Mouse (Mus musculus): ENCODE data around the gene Slc46a2. TPM values are rescaled to one million over a fixed set of nuclear protein-coding genes. Genes with fewer than 3 reads are reported as not detected.

Slc46a2 gene
- polyA plus RNA-seq, 1 experiment from 2014 or later: 1.2 TPM

DNA sequence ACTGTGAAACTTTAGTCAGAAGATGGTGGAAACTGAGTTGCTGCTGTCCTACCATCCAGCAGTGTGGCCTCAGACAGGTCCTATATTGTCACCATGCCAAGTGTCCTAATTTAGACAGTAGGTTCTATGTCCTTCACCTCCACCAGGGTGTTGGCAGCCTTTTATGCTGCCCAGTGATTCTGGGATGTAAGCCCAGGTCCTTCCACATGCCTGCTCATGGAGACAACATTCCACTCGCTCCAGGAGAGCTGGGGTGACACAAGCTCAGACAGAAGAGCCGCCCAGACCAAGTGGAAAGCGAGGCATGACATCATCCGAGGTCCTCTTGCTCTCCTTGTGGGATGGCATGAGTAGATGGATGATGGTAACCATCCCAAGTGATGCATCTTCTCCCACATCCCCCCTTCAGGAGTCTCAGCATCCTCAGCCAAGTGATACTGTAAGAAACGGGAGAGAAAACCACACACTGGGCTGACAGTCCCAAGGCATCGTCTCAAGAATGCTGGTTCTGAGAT is 24.7 kb downstream of the Slc46a2 start:
- 48% methylated on average over 6 of the region's 6 CpGs for WGBS
- Histone ChIP-seq H3K9me3 (replicated peaks) (no peaks in the 10 kb centered on the region), H3K4me3 (no peak overlapping the region), H3K9ac (no peak overlapping the region), H3K27ac (peak overlapping the region; percentile 84), H3K27me3 (no peaks in the 10 kb centered on the region), H3K4me1 (replicated peaks) (peaks cover 50% of the 10 kb centered on the region), H3K4me2 (no peak overlapping the region), H3K36me3 (peaks cover 8% of the 10 kb centered on the region; the same call in 1 of the 2 replicates)
- peak; percentile 83 for ATAC-seq (replicated peaks; ENCODE audit: insufficient number of reproducible peaks, insufficient read depth, low FRiP score, low read depth)

DNA sequence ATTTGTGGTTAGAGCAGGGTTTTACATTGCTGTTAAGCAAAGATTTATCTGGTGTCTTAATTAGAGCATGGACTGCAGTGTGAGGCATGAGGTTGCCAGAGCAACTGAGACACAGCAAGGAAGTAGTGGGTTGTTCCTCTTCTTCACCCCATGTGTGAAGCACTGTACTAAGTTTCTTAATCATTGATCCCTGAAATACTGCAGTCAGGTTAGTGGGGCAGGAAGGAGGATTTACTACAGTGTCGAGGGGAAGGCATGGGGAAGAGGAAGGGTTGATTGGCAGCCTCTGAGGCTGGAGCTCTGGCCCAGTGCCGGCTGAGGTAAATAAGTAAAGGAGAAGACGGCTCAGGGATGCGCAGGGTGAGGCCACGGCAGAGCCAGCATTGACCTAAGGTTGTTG is 26.8 kb downstream of the Slc46a2 start:
- Histone ChIP-seq H3K4me2 (no peak overlapping the region), H3K9me3 (replicated peaks) (no peaks in the 10 kb centered on the region), H3K4me1 (replicated peaks) (peaks cover 34% of the 10 kb centered on the region), H3K4me3 (no peak overlapping the region), H3K36me3 (peaks cover 11% of the 10 kb centered on the region; the same call in 1 of the 2 replicates), H3K9ac (no peak overlapping the region), H3K27me3 (no peaks in the 10 kb centered on the region), H3K27ac (no peak overlapping the region)
- 76% methylated on average over 5 of the region's 5 CpGs for WGBS
- ATAC-seq (replicated peaks; ENCODE audit: insufficient number of reproducible peaks, insufficient read depth, low FRiP score, low read depth): no peak

DNA sequence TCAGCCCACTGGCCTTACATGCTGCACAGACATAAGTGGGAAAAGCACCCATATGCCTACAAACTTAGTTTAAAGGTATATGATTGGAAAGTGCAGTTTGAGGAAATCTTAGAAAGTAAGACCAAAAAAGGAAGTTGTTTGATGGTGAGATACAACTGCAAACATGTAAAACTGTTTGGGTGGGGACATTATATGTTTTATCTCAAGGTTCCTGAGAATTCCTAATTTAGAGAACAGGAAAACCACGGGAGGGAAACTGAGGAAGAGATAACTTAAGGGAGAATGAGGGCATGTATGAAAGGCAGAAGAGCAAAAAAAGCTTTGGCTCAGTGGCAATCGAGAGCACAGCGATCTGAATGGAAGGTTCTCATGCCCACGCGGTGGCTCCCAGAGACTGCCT is 27.8 kb downstream of the Slc46a2 start:
- no peak for ATAC-seq (replicated peaks; ENCODE audit: insufficient number of reproducible peaks, insufficient read depth, low FRiP score, low read depth)
- WGBS: 85% methylated on average over 5 of the region's 5 CpGs
- no peak overlapping the region for H3K4me2 ChIP-seq

GRCm38 (mm10) chr4:59886281-59886680 is 28.6 kb downstream of the Slc46a2 start:
- ATAC-seq (replicated peaks; ENCODE audit: insufficient number of reproducible peaks, insufficient read depth, low FRiP score, low read depth): no peak
- Histone ChIP-seq H3K9ac (no peak overlapping the region), H3K27ac (peak overlapping the region; percentile 26; the same call in 1 of the 2 replicates), H3K27me3 (no peaks in the 10 kb centered on the region), H3K36me3 (peaks cover 21% of the 10 kb centered on the region; the same call in 1 of the 2 replicates), H3K4me1 (replicated peaks) (peaks cover 26% of the 10 kb centered on the region), H3K4me3 (no peak overlapping the region), H3K9me3 (replicated peaks) (no peaks in the 10 kb centered on the region), H3K4me2 (no peak overlapping the region)
- 80% methylated on average over 6 of the region's 6 CpGs for WGBS

More for the DNA sequence above, 27.8 kb downstream of the Slc46a2 start:
- no peaks in the 10 kb centered on the region for H3K9me3 ChIP-seq (replicated peaks)
- no peaks in the 10 kb centered on the region for H3K27me3 ChIP-seq
- no peak overlapping the region for H3K4me3 ChIP-seq
- H3K36me3 ChIP-seq: peaks cover 21% of the 10 kb centered on the region; the same call in 1 of the 2 replicates
- no peak overlapping the region for H3K27ac ChIP-seq
- peaks cover 30% of the 10 kb centered on the region for H3K4me1 ChIP-seq (replicated peaks)
- H3K9ac ChIP-seq: no peak overlapping the region

DNA sequence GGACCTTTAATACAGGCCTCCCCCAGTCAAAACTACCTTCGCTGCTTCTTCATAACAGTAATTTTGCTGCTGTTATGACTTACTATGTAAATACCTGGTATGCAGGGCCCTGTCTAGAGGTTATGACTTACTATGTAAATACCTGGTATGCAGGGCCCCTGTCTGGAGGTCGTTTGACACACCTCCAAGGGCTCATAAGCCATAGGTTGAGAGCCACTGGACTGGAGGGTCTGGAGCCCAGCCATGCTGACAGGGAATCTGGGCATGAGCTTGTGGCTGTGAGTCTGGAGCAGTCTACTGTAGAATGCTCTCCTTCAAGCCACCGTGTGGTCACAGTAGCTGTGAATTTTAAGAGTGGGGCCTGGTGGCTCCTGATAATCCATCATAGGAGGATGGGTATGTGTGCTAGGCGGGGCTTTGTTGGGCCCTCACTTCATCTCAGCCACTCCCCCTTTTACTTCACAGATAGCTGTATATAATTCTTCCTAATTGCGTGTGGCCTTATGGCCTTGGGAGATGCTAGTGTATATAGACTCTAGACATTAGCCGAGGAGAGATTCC is 30.6 kb downstream of the Slc46a2 start:
- H3K4me2 ChIP-seq: no peak overlapping the region
- WGBS: 80% methylated on average over 6 of the region's 6 CpGs
- no peak overlapping the region for H3K9ac ChIP-seq
- peaks cover 10% of the 10 kb centered on the region for H3K4me1 ChIP-seq (replicated peaks)
- H3K9me3 ChIP-seq (replicated peaks): no peaks in the 10 kb centered on the region
- no peak for ATAC-seq (replicated peaks; ENCODE audit: insufficient number of reproducible peaks, insufficient read depth, low FRiP score, low read depth)
- peak overlapping the region; percentile 7; the same call in 1 of the 2 replicates for H3K27ac ChIP-seq
- H3K27me3 ChIP-seq: no peaks in the 10 kb centered on the region
- peaks cover 29% of the 10 kb centered on the region; the same call in 1 of the 2 replicates for H3K36me3 ChIP-seq
- H3K4me3 ChIP-seq: no peak overlapping the region

- no peak overlapping the region for H3K9ac ChIP-seq
- no peak for ATAC-seq (replicated peaks; ENCODE audit: insufficient number of reproducible peaks, insufficient read depth, low FRiP score, low read depth)
- H3K4me3 ChIP-seq: no peak overlapping the region
- peaks cover 22% of the 10 kb centered on the region; the same call in 1 of the 2 replicates for H3K36me3 ChIP-seq
- H3K27me3 ChIP-seq: no peaks in the 10 kb centered on the region
- WGBS: 78% methylated on average over 2 of the region's 2 CpGs
- no peaks in the 10 kb centered on the region for H3K9me3 ChIP-seq (replicated peaks)
- H3K4me2 ChIP-seq: no peak overlapping the region
- no peak overlapping the region for H3K27ac ChIP-seq
- H3K4me1 ChIP-seq (replicated peaks): peaks cover 8% of the 10 kb centered on the region
Observed at GRCm38 (mm10) chr4:59881210-59881609, 33.6 kb downstream of the Slc46a2 start.

DNA sequence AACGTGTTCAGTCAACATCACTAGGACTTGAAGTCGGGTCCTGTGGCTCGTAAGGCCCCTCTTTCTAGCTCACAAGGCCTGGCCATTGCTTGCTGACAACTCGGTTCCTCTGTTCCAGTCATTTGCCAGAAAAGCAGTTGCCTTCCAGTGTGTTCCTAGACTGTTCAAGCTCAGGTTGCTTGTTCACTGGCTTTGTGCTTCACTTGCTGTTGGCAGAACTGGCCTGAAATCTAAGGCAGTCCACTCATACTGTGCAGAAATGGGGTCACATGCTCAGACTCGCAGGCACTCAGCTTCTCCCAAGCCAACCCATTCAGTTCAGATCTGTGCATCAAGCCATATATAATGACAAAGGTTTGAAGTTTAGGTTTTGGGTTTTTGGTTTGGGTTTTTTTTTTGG is 34.1 kb downstream of the Slc46a2 start:
- Histone ChIP-seq H3K36me3 (peaks cover 21% of the 10 kb centered on the region; the same call in 1 of the 2 replicates), H3K4me3 (no peak overlapping the region), H3K27ac (no peak overlapping the region), H3K27me3 (no peaks in the 10 kb centered on the region), H3K9ac (no peak overlapping the region), H3K4me2 (no peak overlapping the region), H3K4me1 (replicated peaks) (peaks cover 7% of the 10 kb centered on the region), H3K9me3 (replicated peaks) (no peaks in the 10 kb centered on the region)
- WGBS: 87% methylated on average over 5 of the region's 5 CpGs
- ATAC-seq (replicated peaks; ENCODE audit: insufficient number of reproducible peaks, insufficient read depth, low FRiP score, low read depth): no peak

GRCm38 (mm10) chr4:59879444-59879843 is 35.4 kb downstream of the Slc46a2 start:
- Histone ChIP-seq H3K36me3 (peaks cover 21% of the 10 kb centered on the region; the same call in 1 of the 2 replicates), H3K9me3 (replicated peaks) (no peaks in the 10 kb centered on the region), H3K4me1 (replicated peaks) (peaks cover 4% of the 10 kb centered on the region; the same call in 1 of the 2 replicates), H3K9ac (no peak overlapping the region), H3K27me3 (no peaks in the 10 kb centered on the region), H3K27ac (peak overlapping the region; percentile 32; the same call in 1 of the 2 replicates), H3K4me3 (no peak overlapping the region), H3K4me2 (no peak overlapping the region)
- WGBS: 82% methylated on average over 3 of the region's 3 CpGs
- ATAC-seq (replicated peaks; ENCODE audit: insufficient number of reproducible peaks, insufficient read depth, low FRiP score, low read depth): no peak

- Histone ChIP-seq H3K27me3 (no peaks in the 10 kb centered on the region), H3K36me3 (peaks cover 18% of the 10 kb centered on the region; the same call in 1 of the 2 replicates), H3K4me3 (no peak overlapping the region), H3K4me2 (no peak overlapping the region), H3K9ac (no peak overlapping the region), H3K4me1 (replicated peaks) (0 out of 2 replicates have a peak, but pooled peaks cover 4% of the 10 kb centered on the region), H3K27ac (peak overlapping the region; percentile 32; the same call in 1 of the 2 replicates), H3K9me3 (replicated peaks) (no peaks in the 10 kb centered on the region)
- no peak for ATAC-seq (replicated peaks; ENCODE audit: insufficient number of reproducible peaks, insufficient read depth, low FRiP score, low read depth)
- WGBS: 68% methylated on average over 8 of the region's 8 CpGs
Observed at GRCm38 (mm10) chr4:59878595-59878994, 36.3 kb downstream of the Slc46a2 start.

DNA sequence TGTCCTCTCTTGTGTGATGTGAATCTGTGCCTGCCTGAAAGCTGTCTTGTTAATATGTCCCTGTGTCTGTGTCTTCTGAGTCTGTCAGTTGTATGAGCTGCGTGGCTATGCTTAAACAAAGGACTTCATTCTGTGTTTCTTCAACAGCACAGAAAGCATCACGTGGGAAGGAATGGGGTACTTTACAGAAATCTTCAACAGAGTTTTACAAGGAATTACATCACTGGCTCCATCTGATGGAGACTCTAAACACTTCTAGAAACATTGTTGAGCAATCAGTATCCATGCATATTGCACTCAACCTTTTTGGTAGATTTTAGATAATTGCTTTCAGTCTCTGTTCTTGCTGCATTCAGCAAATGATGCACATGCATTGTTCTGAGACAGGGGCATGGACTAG is 37.8 kb downstream of the Slc46a2 start:
- Histone ChIP-seq H3K36me3 (0 out of 2 replicates have a peak, but pooled peaks cover 8% of the 10 kb centered on the region), H3K4me1 (replicated peaks) (0 out of 2 replicates have a peak, but pooled peaks cover 7% of the 10 kb centered on the region), H3K4me2 (no peak overlapping the region), H3K9me3 (replicated peaks) (no peaks in the 10 kb centered on the region), H3K27ac (no peak overlapping the region), H3K4me3 (no peak overlapping the region), H3K9ac (no peak overlapping the region), H3K27me3 (no peaks in the 10 kb centered on the region)
- 80% methylated on average over 2 of the region's 2 CpGs for WGBS
- ATAC-seq (replicated peaks; ENCODE audit: insufficient number of reproducible peaks, insufficient read depth, low FRiP score, low read depth): no peak

- WGBS: 87% methylated on average over 6 of the region's 6 CpGs
- Histone ChIP-seq H3K27me3 (no peaks in the 10 kb centered on the region), H3K9ac (no peak overlapping the region), H3K4me1 (replicated peaks) (0 out of 2 replicates have a peak, but pooled peaks cover 7% of the 10 kb centered on the region), H3K4me2 (no peak overlapping the region), H3K4me3 (no peak overlapping the region), H3K36me3 (0 out of 2 replicates have a peak, but pooled peaks cover 8% of the 10 kb centered on the region), H3K9me3 (replicated peaks) (no peaks in the 10 kb centered on the region), H3K27ac (no peak overlapping the region)
- ATAC-seq (replicated peaks; ENCODE audit: insufficient number of reproducible peaks, insufficient read depth, low FRiP score, low read depth): no peak
Observed at GRCm38 (mm10) chr4:59876570-59876969, 38.3 kb downstream of the Slc46a2 start.

All from heart, embryonic 15.5 days (tissue).